Mouse (Mus musculus): ENCODE measurements at regions not wholly inside any gene's neighbourhood (a gene's known extent, or its start where the extent isn't known, plus 50 kb on each side); places are given as distances from the start of the nearest gene placed in this dataset.

DNA sequence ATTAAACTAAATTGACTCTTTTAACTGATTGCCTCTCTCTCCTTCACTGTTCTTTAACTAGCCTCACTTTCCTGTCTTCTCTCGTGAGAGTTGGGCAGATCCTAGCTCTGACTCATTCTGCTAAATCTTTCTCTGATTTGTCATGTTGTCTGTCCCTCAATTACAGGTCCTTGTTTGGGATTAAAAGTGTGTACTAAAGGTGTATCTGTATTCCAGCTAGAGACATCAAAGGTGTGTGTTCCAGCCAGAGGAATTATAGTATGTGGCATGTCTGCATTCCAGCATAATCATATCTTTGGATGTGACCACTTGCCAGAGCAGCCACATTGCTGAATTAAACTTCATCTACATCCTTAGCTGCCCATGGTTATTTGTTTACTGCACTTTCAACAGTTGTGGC, 167.5 kb upstream of the Fam83b start:
- DNase-seq (ENCODE audit: low read depth, low spot score): no peak

DNA sequence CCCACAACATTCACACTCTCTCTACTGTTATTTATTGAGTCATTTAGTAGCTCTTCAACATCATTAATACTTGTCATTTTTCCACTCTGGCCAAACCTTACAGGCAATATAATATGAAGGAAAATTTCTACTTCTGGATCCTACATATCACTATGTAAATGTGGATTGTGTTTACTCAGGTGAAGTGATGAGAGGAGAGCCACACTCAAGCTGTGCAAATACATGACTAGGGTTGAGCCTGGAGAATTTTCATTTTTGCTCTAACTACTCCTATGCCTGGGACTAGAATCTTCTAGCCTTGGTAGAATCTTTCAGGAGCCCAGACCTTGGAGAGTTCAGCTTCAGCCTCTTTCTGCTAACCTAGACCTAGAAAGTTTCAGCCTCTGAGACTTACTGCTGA, 166.9 kb upstream of the Fam83b start:
- no peak for DNase-seq (ENCODE audit: low read depth, low spot score)

DNA sequence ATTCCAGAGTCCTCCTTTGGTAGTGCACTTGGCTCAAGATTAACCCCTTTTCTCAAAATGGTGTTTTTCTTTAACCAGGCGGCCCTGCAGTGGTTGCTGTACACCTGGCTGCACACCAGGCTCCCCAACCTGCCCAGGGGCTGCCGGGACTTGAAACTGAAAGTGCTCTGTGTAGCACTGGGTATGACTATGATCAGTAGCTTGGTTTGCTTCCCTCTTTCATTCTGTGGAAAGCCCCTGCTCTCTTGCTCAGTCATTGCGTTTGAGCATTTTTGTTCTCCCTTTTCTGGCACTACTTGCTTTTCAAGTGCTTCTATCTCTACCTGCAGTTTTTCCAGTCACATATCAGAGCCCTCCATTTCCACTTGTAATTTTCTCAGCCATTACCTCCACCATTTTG, 156.0 kb upstream of the Fam83b start:
- DNase-seq (ENCODE audit: low read depth, low spot score): no peak

DNA sequence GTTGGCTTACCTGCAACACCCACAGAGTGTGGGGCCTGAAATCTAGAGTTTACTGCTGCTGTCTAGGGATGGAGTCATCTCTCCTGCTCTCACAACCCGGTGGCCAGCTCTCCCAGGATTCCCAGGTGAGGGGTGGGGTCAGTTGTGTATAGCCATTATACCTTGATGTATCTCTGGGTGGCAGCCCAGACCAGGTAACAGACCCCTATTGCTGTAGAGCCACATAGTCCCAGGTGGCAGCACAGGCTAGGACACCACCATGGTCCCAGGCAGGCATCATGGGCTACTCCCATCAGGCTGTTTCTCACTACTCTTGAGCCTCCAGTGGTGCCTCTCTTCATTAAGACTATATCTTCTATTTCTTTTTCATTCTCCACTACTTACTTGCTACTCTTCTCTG, 148.9 kb upstream of the Fam83b start:
- no peak for DNase-seq (ENCODE audit: low read depth, low spot score)

DNA sequence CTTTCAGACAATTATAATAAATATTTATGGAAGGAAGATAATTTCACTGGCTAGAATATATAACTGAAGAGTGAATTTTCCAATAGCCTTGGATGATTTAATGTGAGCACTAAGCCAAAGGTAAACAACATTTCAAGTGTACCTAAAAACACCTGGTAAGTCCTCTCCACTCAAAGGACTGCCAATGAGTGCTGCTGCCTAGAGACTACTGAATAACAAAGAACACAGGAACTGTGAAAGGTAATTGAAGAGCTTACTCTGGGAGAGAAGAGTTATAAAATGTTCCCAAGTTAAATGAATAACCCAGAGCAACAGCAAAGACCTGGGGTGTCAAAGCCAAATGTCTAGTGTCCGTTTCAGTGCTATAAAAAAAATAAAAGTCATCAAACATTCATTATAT, 139.5 kb upstream of the Fam83b start:
- DNase-seq (ENCODE audit: low read depth, low spot score): no peak

DNA sequence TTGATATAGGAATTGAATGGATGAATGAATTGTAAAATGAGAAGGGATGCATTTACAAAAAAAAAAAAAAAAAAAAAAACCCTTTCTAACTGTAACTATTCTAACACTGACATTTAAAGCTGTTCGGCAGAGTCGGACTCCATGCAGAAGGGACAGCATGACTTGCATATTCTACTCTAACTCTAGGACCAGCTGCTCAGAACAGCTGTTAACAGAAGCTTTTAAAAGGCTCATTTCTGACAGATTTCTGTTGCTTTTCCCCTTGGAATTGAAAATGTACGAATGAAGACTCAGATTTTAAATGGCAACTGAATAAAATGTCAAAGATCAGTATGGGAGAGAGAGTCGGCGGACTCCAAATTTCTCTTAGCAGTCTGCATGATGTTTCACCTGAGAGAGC, 138.9 kb upstream of the Fam83b start:
- no peak for DNase-seq (ENCODE audit: low read depth, low spot score)

DNA sequence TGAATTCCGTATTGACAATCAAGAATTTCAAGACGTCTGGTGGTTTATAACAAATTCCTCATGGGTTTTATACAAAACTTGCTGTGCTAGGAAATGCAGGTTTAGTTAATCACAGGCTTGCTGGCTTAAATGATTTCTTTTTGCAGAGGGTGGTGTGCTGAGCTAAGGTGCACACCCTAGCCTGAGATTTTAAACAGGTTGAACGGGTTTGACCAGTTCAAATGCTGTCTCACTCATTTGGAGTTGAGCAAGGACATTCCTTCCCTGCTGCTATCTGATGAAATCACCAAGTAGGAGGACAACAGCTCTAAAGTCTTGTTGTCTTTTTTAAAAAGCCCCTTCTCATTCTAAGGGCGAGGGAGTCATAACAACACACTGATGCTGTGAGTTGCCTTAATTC, 128.6 kb upstream of the Fam83b start:
- no peak for DNase-seq (ENCODE audit: low read depth, low spot score)

DNA sequence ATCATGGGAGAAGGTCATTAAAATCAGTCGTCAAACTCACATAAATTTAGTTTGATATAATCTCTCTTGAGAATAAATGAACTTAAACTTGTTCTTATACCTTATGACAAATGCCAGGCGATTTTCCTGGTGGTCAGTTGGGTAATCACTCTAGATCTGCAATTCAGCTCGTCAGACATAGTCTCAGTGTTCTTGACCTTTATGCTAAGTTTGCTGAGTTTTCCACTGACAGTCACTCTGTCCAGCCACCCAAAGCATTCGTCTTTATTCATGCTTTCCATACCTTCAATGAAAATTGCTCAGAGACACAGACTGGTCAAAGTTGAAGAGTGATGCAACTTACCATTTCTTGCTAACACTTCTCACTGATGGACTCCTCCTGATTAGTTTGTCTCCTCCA, 126.1 kb upstream of the Fam83b start:
- DNase-seq (ENCODE audit: low read depth, low spot score): no peak

DNA sequence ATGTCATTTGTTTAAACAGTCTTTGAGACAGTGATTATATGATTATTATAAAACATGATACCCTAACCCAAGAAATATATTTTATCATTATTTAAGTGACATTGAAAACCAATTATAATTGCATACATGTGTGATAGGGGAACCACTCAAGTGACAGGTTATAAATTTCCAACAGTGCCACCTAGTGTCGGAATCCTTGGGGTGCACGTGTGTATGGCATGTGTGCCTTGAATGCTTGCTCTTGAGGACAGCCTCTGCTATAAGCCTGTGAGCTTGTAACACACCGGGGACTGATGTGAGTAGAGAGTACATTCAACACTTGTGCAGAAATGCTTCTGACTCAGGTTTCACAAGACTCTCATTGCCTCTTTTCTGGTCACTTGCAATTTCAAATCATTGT, 93.9 kb upstream of the Fam83b start:
- peak; percentile 72 for DNase-seq (ENCODE audit: low read depth, low spot score)

DNA sequence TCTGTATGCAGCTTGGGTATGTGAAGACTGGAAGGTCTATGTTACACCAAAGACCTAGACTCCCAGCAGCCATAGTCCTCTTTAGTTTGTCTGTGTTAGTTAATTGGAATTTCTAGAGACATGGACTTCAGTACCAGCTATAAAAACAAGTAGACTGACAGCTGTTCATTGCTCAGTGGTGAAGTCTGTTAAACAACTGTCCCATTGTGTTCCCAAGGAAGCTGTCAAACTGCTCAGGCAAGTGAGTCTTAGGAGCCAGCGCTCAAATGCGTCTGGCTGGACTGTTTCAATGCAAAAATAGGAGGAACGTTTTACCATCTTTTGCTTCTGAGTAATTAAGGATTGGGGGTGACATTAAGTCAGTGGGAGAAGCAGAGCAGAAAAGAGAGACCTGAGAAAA, 92.9 kb upstream of the Fam83b start:
- no peak for DNase-seq (ENCODE audit: low read depth, low spot score)

DNA sequence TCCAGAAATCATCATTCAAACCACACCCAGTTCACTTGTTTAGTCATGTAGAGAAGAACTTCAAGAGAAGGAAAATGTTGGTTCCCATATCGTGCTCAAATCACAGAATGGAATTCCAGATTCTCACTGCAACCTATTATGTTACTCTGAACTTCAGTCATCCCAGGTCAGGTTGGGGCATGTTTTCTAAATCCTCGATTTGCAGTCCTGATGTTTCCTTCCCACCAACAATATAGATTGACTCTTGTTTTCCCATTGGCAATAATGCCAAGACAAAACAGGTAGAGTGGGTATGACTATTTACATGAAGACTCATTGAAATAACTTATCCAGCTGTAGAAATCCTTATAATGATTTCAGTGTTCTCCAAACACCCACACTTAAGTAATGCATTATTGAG, 86.4 kb upstream of the Fam83b start:
- no peak for DNase-seq (ENCODE audit: low read depth, low spot score)

DNA sequence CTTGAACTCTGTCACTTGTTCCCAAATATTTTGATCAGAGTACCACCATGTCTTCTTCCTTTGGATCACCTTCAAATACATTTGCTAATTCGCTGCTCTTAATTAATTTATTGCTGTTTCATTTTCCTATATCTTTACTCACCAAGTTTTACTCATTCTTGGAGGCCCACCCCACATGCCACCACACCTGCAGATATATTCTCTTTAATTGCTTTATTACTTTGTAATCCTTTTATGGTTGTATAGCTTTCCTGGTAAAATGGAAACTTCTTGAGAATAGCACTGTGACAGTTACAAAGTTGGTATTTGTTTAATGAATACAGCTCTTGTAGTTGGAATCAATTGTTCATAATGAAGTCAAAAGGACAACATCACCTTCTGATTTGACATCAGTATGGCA, 82.6 kb upstream of the Fam83b start:
- no peak for DNase-seq (ENCODE audit: low read depth, low spot score)

DNA sequence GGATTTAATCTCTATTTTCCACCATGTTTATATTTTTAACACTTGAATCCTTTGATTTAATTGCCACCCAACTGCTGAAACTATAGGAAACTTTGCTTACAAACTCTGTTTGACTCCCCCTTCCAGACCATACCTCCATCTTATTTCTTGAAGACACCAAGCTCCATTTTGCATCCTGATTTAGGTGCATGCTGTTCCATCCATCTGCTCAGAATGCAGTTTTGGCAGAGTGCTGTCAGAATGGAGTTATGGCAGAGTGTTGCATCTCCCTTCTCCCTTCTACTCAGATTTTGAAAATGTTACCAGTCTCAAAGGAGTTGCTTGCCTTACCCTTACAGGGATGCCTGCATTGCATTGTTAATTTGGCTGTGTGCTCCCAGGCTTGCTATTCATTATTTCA, 79.5 kb upstream of the Fam83b start:
- DNase-seq (ENCODE audit: low read depth, low spot score): no peak
